Mouse (Mus musculus): ENCODE results near the gene Sapcd1.

DNA sequence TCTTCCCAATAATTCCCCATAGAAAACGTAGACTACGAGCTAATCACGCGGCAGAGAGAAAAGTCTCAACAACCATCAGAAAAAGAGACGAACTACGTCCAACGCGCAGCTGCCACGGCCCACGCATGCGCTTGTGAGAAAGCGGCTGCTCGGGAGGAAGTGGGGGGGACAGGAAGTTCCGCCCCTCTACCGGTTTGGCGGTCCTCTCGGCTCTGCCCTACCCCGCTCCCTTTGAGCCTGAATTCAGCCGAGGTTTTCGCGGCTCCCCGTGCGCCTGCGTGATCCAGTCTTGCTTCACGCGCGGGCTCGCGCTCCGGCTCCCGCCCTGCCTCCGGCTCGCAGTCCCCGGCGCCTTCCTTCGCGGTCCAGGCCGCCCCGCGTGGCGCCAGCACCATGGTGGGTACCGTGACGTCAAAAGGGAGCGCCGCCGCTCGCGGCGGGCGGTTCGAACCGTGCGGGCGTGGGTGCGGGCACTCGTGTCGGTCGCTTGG lies 46.1 kb downstream of the Sapcd1 start, which contains the start of gene Lsm2:
- TF ChIP-seq POLR2A (IDR thresholded peaks at IDR 0.05; ENCODE audit: borderline replicate concordance, control insufficient read depth, low read depth, low read length) (peak; percentile 60; the same call in 1 of the 2 replicates), CTCF (IDR thresholded peaks at IDR 0.05; ENCODE audit: control insufficient read depth, insufficient read depth, low read length) (no peak)

Data from bone marrow, adult 2 months (tissue).